Mouse (Mus musculus): ENCODE results near the gene Fbxo21. TPM values are rescaled to one million over a fixed set of nuclear protein-coding genes. Genes with fewer than 3 reads are reported as not detected.

The Fbxo21 gene
- total and polyA plus RNA-seq, 3 experiments, result 52.6 to 95.2 (median 93.6) TPM

- no peak for DNase-seq
Measured at GRCm38 (mm10) chr5:118045385-118045784, 68.9 kb downstream of the Fbxo21 start.

GRCm38 (mm10) chr5:118047091-118047757 is 70.7 kb downstream of the Fbxo21 start:
- DNase-seq, result no peak

GRCm38 (mm10) chr5:118048412-118048811 is 71.9 kb downstream of the Fbxo21 start:
- DNase-seq, result no peak

- no peak for DNase-seq
Measured at GRCm38 (mm10) chr5:118048928-118049327, 72.4 kb downstream of the Fbxo21 start.

- no peak for DNase-seq
Measured at GRCm38 (mm10) chr5:118050743-118051142, 74.2 kb downstream of the Fbxo21 start.

- DNase-seq, result no peak
Measured at GRCm38 (mm10) chr5:118051981-118052662, 75.6 kb downstream of the Fbxo21 start.

- no peak for DNase-seq
Measured at GRCm38 (mm10) chr5:118053205-118053604, 76.7 kb downstream of the Fbxo21 start.

GRCm38 (mm10) chr5:118057508-118058111 is 81.1 kb downstream of the Fbxo21 start:
- DNase-seq, result no peak

GRCm38 (mm10) chr5:118058858-118059257 is 82.3 kb downstream of the Fbxo21 start:
- DNase-seq, result no peak

GRCm38 (mm10) chr5:118059646-118060045 is 83.1 kb downstream of the Fbxo21 start:
- DNase-seq, result no peak

Other genes with a start within 250 kb of the Fbxo21 start
- under 1 TPM; 0.24 to 0.35 TPM for gene Nos1, start 195.7 kb upstream of the Fbxo21 start, total RNA-seq (2021)
- gene Nos1, start 195.7 kb upstream of the Fbxo21 start, polyA plus RNA-seq (2012; rRNA removed), result 0.13 and 0.20 TPM in 2 replicates
- 100 to 1,000 TPM; 109 to 185 TPM for gene Tesc, start 51.0 kb downstream of the Fbxo21 start, total RNA-seq (2021)
- 737 and 1,088 TPM in 2 replicates for gene Tesc, start 51.0 kb downstream of the Fbxo21 start, polyA plus RNA-seq (2012; rRNA removed)
- gene Fbxw8, start 178.7 kb downstream of the Fbxo21 start, total RNA-seq (2021), result 10 to 100 TPM; 36.0 to 50.1 TPM
- gene Fbxw8, start 178.7 kb downstream of the Fbxo21 start, polyA plus RNA-seq (2012; rRNA removed), result 51.8 and 54.6 TPM in 2 replicates
- not detected for gene Hrk, start 187.9 kb downstream of the Fbxo21 start, total RNA-seq (2021)
- gene Hrk, start 187.9 kb downstream of the Fbxo21 start, polyA plus RNA-seq (2012; rRNA removed), result not detected in 2 replicates

Data from adrenal gland, adult 2 months (tissue).